Mouse (Mus musculus): ENCODE results near the gene Ctc1. TPM values are rescaled to one million over a fixed set of nuclear protein-coding genes. Genes with fewer than 3 reads are reported as not detected.

The Ctc1 gene
- polyA plus RNA-seq, 1 experiment from 2014 or later, result 40.3 TPM

DNA sequence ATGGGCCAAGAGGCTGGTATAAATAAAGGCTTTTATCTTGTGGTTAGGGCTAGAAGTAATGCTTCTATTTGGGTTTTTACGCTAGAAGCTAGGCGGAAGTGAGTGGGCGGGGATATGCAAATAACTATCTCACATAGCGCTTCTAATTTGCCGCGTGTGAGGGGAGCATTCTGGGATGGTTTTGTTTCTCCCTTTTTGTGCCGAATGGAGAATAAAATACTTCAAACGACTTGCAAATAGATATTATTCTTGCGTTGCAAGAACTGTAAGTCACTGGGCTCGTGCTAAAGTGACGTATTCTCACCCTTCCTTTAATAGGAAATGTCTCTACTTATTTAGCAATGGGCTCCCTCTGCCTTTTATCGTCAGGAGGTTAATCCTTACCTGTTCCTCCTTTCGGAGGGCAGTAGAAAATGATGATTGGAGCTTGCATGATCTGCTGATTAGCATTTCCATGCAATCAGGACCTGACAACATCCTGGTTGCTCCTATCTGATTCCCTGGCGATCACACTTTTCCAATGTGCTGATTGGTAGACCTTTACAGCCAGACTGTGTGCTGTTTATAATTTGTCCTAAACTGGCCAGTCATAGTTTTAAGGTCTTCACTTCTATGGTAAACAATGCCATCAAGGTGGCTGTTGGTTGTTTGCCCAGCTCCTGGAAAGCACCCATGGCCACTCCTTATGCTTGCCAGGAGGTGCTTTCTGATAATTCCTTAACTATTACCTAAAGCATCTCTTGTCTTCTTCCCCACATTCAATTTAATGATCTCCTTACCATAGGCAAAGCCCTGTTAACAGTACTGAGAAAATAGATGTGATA lies 57.6 kb downstream of the Ctc1 start:
- H3K4me1 ChIP-seq, result peaks cover 28% of the 10 kb centered on the region
- under 1% methylated on average over 14 of the region's 14 CpGs for WGBS
- peak overlapping the region; percentile 32 for H3K4me3 ChIP-seq (replicated peaks)
- peak; percentile 59 for ATAC-seq (ENCODE audit: insufficient read depth, low FRiP score, low read depth)
- H3K27ac ChIP-seq, result peak overlapping the region; percentile 93
- no peaks in the 10 kb centered on the region for H3K36me3 ChIP-seq
- H3K9me3 ChIP-seq, result no peaks in the 10 kb centered on the region
- H3K27me3 ChIP-seq (replicated peaks), result no peaks in the 10 kb centered on the region
- peak overlapping the region; percentile 50 for H3K4me2 ChIP-seq
- peak overlapping the region; percentile 48; the same call in 1 of the 2 replicates for H3K9ac ChIP-seq

DNA sequence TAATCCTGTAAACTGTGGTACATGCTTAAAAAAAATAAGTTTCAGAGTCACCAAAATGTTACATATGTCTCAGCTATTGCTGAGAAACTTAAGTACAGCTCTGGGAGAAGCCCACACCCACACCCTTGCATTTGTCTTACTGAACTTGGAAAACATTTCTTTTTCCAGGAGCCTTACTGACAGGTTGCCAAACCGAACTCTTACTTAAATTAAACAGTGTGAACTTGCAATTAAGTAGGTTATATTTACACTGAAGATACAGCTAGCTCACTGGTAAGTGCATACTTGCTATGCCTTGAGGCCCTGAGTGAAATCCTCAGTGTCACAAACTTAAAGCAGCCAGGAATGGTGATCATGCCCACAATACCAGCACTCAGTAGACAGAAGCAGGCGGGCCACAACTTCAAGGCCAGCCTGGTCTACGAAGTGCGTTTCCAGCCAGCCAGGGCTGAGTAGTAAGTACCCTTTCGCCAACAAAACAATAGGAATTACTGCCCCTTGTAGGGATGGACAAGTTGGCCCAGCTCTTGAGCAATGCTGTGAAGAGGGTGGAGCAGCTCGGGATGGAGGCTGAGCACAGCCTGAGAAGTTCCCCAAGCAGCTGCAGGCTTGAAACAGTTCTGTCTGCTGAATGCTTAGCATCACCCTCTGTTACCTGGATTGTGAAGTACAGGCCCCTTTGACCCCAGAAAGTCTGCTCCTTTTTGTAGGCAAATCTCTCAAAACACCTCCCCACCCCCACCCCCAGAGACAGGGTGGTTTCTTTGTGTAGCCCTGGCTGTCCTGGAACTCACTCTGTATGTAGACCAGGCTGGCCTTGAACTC lies 58.5 kb downstream of the Ctc1 start:
- ATAC-seq (ENCODE audit: insufficient read depth, low FRiP score, low read depth), result no peak
- no peak overlapping the region for H3K4me2 ChIP-seq
- H3K36me3 ChIP-seq, result no peaks in the 10 kb centered on the region
- H3K4me3 ChIP-seq (replicated peaks), result no peak overlapping the region
- no peaks in the 10 kb centered on the region for H3K27me3 ChIP-seq (replicated peaks)
- 29% methylated on average over 6 of the region's 6 CpGs for WGBS
- peak overlapping the region; percentile 93 for H3K27ac ChIP-seq
- peaks cover 28% of the 10 kb centered on the region for H3K4me1 ChIP-seq
- no peak overlapping the region for H3K9ac ChIP-seq
- no peaks in the 10 kb centered on the region for H3K9me3 ChIP-seq

DNA sequence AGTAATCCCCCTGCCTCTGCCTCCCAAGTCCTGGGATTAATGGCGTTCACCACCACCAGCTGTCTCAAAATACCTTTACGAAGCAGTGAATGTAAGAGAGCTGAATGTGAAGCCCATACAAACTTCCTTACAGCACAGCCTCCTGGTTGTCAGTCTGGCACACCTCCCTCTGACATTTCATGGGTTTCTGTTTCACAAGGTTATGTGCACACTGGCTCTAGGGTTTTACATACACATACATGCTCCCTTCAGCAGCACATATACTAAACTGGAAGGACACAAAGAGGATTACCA lies 59.0 kb downstream of the Ctc1 start:
- H3K27ac ChIP-seq, result peak overlapping the region; percentile 93
- no peak for ATAC-seq (ENCODE audit: insufficient read depth, low FRiP score, low read depth)

DNA sequence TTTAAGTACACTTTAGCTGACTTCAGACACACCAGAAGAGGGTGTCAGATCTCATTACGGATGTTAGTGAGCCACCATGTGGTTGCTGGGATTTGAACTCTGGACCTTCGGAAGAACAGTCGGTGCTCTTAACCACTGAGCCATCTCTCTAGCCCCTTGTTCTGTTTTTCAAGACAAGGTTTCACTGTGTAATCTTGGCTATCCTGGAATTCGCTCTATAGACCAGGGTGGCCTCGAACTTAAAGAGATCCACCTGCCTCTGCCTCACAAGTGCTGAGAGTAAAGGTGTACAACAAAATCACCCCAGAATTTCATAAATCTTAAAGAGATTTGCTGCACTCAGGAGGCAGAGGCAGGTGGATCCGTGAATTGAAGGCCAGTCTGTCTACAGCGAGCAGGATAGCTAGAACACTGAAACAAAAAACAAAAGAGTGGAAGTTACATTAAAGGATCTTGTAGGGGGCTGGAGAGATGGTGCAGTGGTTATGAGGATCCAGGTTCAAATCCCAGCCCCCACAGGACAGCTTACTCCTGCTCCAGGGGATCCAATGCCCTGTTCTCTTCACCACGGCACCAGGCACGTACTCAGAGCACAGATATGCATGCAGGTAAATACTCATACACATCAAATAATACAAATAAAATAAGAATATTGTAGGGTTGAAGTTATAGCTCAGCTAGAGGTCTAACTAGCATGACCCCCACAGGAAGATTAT lies 60.2 kb downstream of the Ctc1 start:
- Histone ChIP-seq H3K27ac (no peak overlapping the region), H3K9ac (no peak overlapping the region), H3K36me3 (no peaks in the 10 kb centered on the region), H3K27me3 (replicated peaks) (no peaks in the 10 kb centered on the region), H3K4me1 (peaks cover 23% of the 10 kb centered on the region), H3K4me2 (no peak overlapping the region), H3K9me3 (no peaks in the 10 kb centered on the region), H3K4me3 (replicated peaks) (no peak overlapping the region)
- 49% methylated on average over 9 of the region's 9 CpGs for WGBS
- ATAC-seq (ENCODE audit: insufficient read depth, low FRiP score, low read depth), result no peak

More for the DNA sequence above, 59.0 kb downstream of the Ctc1 start:
- peaks cover 28% of the 10 kb centered on the region for H3K4me1 ChIP-seq
- no peaks in the 10 kb centered on the region for H3K27me3 ChIP-seq (replicated peaks)
- no peak overlapping the region for H3K4me2 ChIP-seq
- no peaks in the 10 kb centered on the region for H3K36me3 ChIP-seq
- no peak overlapping the region for H3K9ac ChIP-seq
- H3K9me3 ChIP-seq, result no peaks in the 10 kb centered on the region
- 52% methylated on average over 2 of the region's 2 CpGs for WGBS
- H3K4me3 ChIP-seq (replicated peaks), result no peak overlapping the region

DNA sequence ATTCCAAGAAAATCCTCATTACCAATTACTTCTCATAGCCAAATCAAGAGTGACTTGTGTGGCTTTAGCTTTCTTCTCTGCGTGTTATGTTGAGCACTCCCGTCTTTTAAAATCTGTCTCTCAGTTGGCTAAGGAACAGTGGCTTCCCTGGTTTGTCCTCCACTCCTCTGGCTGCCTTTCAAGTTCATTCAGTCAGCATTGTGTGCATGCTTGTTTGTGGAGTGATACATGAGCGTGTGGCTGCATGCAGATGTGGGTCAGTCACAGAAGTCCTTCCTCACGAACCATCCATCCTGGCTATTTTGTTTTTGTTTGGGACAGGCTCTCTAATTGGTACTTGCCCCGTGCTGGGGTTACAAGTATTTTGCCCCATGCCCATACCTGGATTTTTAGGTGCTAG lies 60.9 kb downstream of the Ctc1 start:
- no peak overlapping the region for H3K4me2 ChIP-seq
- no peak overlapping the region for H3K4me3 ChIP-seq (replicated peaks)
- 63% methylated on average over 5 of the region's 5 CpGs for WGBS
- H3K9ac ChIP-seq, result no peak overlapping the region
- no peak overlapping the region for H3K27ac ChIP-seq
- ATAC-seq (ENCODE audit: insufficient read depth, low FRiP score, low read depth), result no peak
- H3K4me1 ChIP-seq, result peaks cover 18% of the 10 kb centered on the region; the same call in 1 of the 2 replicates
- H3K27me3 ChIP-seq (replicated peaks), result no peaks in the 10 kb centered on the region
- no peaks in the 10 kb centered on the region for H3K9me3 ChIP-seq
- H3K36me3 ChIP-seq, result no peaks in the 10 kb centered on the region

DNA sequence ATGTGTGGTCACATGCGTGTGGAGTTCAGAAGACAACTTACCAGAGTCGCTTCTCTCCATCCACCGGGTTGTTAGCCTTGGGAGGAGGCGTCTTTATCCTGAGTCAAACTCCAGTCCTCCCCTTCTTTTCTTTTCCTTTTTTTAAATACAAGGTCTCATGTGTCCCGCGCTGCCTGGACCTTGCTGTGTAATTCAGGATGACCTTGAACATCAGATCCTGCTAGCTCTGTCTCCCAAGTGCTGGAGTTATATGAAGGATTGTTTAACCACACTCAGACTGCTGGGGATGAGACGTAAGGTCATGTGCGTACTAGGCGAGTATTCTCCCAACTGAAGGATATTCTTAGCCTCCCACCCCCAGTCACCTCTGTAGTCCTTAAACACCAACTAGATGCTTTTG lies 61.6 kb downstream of the Ctc1 start:
- Histone ChIP-seq H3K27ac (no peak overlapping the region), H3K9ac (no peak overlapping the region), H3K4me2 (no peak overlapping the region), H3K9me3 (no peaks in the 10 kb centered on the region), H3K27me3 (replicated peaks) (no peaks in the 10 kb centered on the region), H3K4me3 (replicated peaks) (no peak overlapping the region), H3K36me3 (no peaks in the 10 kb centered on the region), H3K4me1 (peaks cover 10% of the 10 kb centered on the region; the same call in 1 of the 2 replicates)
- no peak for ATAC-seq (ENCODE audit: insufficient read depth, low FRiP score, low read depth)
- WGBS, result 78% methylated on average over 9 of the region's 9 CpGs

DNA sequence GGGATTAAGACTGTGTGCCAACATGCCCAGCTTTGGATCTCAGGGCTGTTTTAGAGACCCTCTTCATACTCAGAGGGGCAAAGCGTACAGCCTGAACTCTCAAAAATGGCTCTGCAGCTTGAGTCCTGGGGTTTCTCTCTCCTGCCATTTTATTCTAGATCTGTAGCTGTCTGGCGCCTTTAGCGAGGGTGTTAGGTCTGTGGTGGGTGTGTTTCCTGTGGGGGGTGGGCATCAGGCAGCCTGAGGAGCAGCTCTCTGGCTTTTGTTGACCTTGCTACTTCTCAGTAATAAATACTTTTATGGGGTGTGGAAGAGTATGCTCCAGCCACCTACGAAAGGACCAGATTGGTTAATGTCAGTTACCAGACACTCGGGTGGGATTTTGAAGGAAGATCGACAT lies 62.3 kb downstream of the Ctc1 start:
- Histone ChIP-seq H3K27ac (no peak overlapping the region), H3K9ac (no peak overlapping the region), H3K4me1 (peaks cover 7% of the 10 kb centered on the region; the same call in 1 of the 2 replicates), H3K36me3 (no peaks in the 10 kb centered on the region), H3K9me3 (no peaks in the 10 kb centered on the region), H3K4me2 (no peak overlapping the region), H3K27me3 (replicated peaks) (no peaks in the 10 kb centered on the region), H3K4me3 (replicated peaks) (no peak overlapping the region)
- no peak for ATAC-seq (ENCODE audit: insufficient read depth, low FRiP score, low read depth)
- WGBS, result 71% methylated on average over 6 of the region's 6 CpGs

DNA sequence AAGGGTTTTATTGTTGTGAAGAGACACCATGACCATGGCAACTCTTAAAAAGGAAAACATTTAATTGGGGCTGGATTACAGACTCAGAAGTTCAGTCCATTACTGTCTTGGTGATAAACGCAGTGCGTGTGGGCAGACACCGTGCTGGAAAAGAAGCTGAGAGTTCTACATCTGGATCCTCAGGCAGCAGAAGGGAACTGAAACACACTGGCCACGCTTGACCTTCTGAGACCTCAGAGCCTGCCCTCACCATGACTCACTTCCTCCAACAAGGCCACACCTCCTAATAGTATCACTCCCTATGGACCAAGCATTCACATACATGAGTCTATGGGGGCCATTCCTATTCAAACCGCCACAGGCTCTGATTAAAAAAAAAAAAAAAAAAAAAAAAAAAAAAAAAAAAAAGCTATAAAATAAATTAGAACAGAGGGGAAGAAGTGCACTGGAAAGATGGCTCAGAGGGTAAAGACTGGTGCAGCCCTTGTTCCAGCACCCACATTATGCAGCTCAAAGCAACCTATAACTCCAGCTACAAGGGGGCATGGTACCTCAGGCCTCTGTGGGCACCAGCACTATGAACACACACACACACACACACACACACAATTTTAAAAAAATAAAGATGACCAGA lies 63.2 kb downstream of the Ctc1 start:
- no peaks in the 10 kb centered on the region for H3K36me3 ChIP-seq
- 63% methylated on average over 5 of the region's 5 CpGs for WGBS
- H3K9me3 ChIP-seq, result no peaks in the 10 kb centered on the region
- no peak overlapping the region for H3K4me3 ChIP-seq (replicated peaks)
- no peak overlapping the region for H3K9ac ChIP-seq
- H3K4me2 ChIP-seq, result no peak overlapping the region
- H3K27me3 ChIP-seq (replicated peaks), result no peaks in the 10 kb centered on the region
- peaks cover 3% of the 10 kb centered on the region; the same call in 1 of the 2 replicates for H3K4me1 ChIP-seq
- H3K27ac ChIP-seq, result no peak overlapping the region; the same call in 1 of the 2 replicates
- no peak for ATAC-seq (ENCODE audit: insufficient read depth, low FRiP score, low read depth)

DNA sequence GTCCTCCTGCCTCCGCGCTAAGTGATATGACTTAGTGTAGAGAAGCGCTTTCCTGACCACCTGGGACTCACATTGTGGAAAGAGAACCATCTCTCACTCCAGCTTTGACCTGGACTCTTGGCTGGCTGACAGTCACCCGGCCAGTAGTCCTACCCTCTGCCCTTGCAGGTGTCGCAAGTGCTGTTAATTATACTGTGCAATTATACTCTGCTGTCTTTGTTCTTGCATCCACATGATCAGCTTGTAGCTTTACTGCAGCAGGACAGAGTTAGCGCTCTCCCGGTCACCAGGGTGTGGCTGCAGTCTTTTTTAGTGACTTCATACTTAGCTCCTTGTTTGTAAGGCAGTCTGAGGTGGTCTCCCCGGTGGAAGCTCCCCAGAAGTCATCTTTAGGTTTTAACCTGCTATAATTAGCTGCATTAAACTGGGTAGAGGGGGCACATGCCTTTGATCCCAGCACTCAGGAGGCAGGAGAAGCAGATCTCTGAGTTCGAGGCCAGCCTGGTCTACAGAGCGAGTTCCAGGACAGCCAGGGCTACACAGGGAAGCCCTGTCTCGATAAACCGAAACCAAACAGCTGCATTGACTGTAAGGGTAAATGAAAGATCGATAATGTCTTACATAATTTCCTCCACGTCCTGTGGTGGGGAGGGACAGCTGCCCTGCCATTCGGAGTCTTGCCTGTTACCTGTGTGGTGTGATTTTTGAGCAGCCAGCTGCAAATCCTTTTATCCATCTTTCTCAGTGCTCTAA lies 64.6 kb downstream of the Ctc1 start:
- H3K4me3 ChIP-seq (replicated peaks), result no peak overlapping the region
- no peak overlapping the region for H3K9ac ChIP-seq
- no peaks in the 10 kb centered on the region for H3K36me3 ChIP-seq
- no peaks in the 10 kb centered on the region for H3K27me3 ChIP-seq (replicated peaks)
- 77% methylated on average over 15 of the region's 15 CpGs for WGBS
- no peaks in the 10 kb centered on the region for H3K4me1 ChIP-seq
- no peak overlapping the region for H3K4me2 ChIP-seq
- ATAC-seq (ENCODE audit: insufficient read depth, low FRiP score, low read depth), result no peak
- no peaks in the 10 kb centered on the region for H3K9me3 ChIP-seq
- H3K27ac ChIP-seq, result no peak overlapping the region

DNA sequence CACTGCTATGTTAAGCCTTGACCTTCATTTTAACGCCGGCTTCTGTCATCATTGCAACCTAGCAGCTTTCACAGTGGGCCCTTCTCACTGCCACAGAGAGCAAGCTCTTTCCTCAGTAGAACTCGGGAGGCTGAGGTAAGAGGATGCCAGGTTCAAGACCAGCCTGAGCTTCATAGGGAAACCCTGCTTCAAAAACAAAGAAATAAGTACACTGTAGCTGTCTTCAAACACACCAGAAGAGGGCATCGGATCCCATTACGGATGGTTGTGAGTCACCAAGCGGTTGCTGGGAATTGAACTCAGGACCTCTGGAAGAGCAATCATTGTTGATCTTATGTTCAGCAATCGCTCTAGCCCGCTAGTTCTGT lies 65.1 kb downstream of the Ctc1 start:
- Histone ChIP-seq H3K4me3 (replicated peaks) (no peak overlapping the region), H3K27ac (no peak overlapping the region), H3K9ac (no peak overlapping the region), H3K27me3 (replicated peaks) (no peaks in the 10 kb centered on the region), H3K36me3 (no peaks in the 10 kb centered on the region), H3K4me2 (no peak overlapping the region), H3K9me3 (no peaks in the 10 kb centered on the region), H3K4me1 (no peaks in the 10 kb centered on the region)
- 88% methylated on average over 8 of the region's 8 CpGs for WGBS
- no peak for ATAC-seq (ENCODE audit: insufficient read depth, low FRiP score, low read depth)

DNA sequence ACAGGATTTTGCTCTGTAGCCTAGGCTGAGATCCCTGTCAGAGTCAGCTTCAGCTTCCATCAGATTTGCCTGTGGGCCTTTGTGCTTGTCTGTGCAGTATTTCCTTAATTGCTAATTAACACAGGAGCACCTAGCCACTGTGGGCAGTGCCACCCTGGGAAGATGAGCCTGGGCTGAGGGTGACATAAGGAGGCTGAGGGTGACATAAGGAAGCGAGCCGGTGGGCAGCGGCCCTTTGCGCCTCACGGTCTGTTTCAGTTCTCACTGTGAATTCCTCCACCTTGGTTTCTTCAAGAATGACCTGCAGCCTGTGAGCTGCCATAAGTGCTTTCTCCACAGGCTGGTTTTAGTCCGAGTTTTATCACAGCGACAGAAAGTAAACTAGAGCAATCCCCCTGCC lies 65.9 kb downstream of the Ctc1 start:
- Histone ChIP-seq H3K4me1 (no peaks in the 10 kb centered on the region), H3K4me2 (no peak overlapping the region), H3K4me3 (replicated peaks) (no peak overlapping the region), H3K9ac (no peak overlapping the region), H3K9me3 (no peaks in the 10 kb centered on the region), H3K27me3 (replicated peaks) (no peaks in the 10 kb centered on the region), H3K36me3 (no peaks in the 10 kb centered on the region), H3K27ac (no peak overlapping the region)
- ATAC-seq (ENCODE audit: insufficient read depth, low FRiP score, low read depth), result no peak
- 74% methylated on average over 7 of the region's 7 CpGs for WGBS

Measured in stomach, embryonic 15.5 days (tissue).